Mouse (Mus musculus) limb, embryonic 14.5 days (tissue): ENCODE results near the gene Notum. TPM values are rescaled to one million over a fixed set of nuclear protein-coding genes. Genes with fewer than 3 reads are reported as not detected.

Source experiments
- ATAC-seq: fragments of 200-750 bp; cut with Nextera tagmentation; 2 replicates; pipeline ENCODE4 v1.8.0; 2017; ENCODE audit warnings: low read depth, moderate number of reproducible peaks, moderate TSS enrichment; ENCODE audit not compliant: low FRiP score
- DNase-seq: peaks from one replicate; pipeline ENCODE4 v3.0.0-alpha.2; 2015; ENCODE audit warnings: low spot score
- H3K27ac ChIP-seq: fragments of 300-500 bp; sonication (generic); replicated peaks from 2 replicates; pipeline ENCODE4 v1.5.1; 2014; ENCODE audit warnings: low read depth, mild to moderate bottlenecking, low read length, moderate library complexity, mixed read lengths
- H3K27me3 ChIP-seq: fragments of 300-500 bp; sonication (generic); 2 replicates; pipeline ENCODE4 v1.6.1; 2014; ENCODE audit warnings: low read length, mixed read lengths; ENCODE audit not compliant: control insufficient read depth, insufficient read depth
- H3K36me3 ChIP-seq: fragments of 300-500 bp; sonication (generic); 2 replicates; pipeline ENCODE4 v1.6.1; 2014; ENCODE audit warnings: mild to moderate bottlenecking, low read length, moderate library complexity, mixed read lengths; ENCODE audit not compliant: control insufficient read depth, insufficient read depth
- H3K4me1 ChIP-seq: fragments of 300-500 bp; sonication (generic); 2 replicates; pipeline ENCODE4 v1.6.1; 2014; ENCODE audit warnings: antibody characterized with exemption, low read length, mixed read lengths; ENCODE audit not compliant: control insufficient read depth, insufficient read depth
- H3K4me2 ChIP-seq: fragments of 300-500 bp; sonication (generic); replicated peaks from 2 replicates; pipeline ENCODE4 v1.6.1; 2014; ENCODE audit warnings: low read depth, mild to moderate bottlenecking, low read length, moderate library complexity; ENCODE audit not compliant: severe bottlenecking
- H3K4me3 ChIP-seq: fragments of 300-500 bp; sonication (generic); replicated peaks from 2 replicates; pipeline ENCODE4 v1.5.1; 2014; ENCODE audit warnings: low read length
- H3K9ac ChIP-seq: fragments of 300-500 bp; sonication (generic); 2 replicates; pipeline ENCODE4 v1.6.1; 2014; ENCODE audit warnings: mild to moderate bottlenecking, low read depth, low read length, moderate library complexity; ENCODE audit not compliant: severe bottlenecking
- H3K9me3 ChIP-seq: fragments of 300-500 bp; sonication (generic); 2 replicates; pipeline ENCODE4 v1.6.1; 2016; ENCODE audit warnings: low read length; ENCODE audit not compliant: control insufficient read depth
- POLR2A ChIP-seq: fragments of 200-500 bp; IDR thresholded peaks from 2 replicates; pipeline ENCODE4 v1.8.0; 2012; ENCODE audit warnings: inconsistent platforms, mild to moderate bottlenecking, moderate library complexity, borderline replicate concordance; ENCODE audit not compliant: insufficient read depth, insufficient read length; ENCODE audit errors: extremely low read depth
- WGBS: fragments of 180-500 bp; shearing (Covaris S2); extraction: QIAGEN DNeasy Blood & Tissue Kit; methylation state at CpG from one replicate; pipeline ENCODE4 v1.1.7; 2014; 5-methylcytosine and 5-hydroxymethylcytosine counted together
- polyA plus RNA-seq, 2 experiments: library from polyadenylated mRNA; depleted of rRNA in 1 of 2; stranded (reverse) in 1 of 2; unstranded in 1 of 2; fragments of >200 nt; fragmentation: Nextera tagmentation in 1 of 2; extraction: Ambion mirVana in 1 of 2; gene quantifications; 2 replicates each; pipeline versions ENCODE4 v1.2.1 to v1.2.3; 2012 to 2014

Notum gene
- polyA plus RNA-seq (2012; rRNA removed) = 12.8 and 17.7 TPM in 2 replicates
- 4.6 and 4.7 TPM in 2 replicates for polyA plus RNA-seq (2014; fragmentation: Nextera tagmentation; extraction: Ambion mirVana)

DNA sequence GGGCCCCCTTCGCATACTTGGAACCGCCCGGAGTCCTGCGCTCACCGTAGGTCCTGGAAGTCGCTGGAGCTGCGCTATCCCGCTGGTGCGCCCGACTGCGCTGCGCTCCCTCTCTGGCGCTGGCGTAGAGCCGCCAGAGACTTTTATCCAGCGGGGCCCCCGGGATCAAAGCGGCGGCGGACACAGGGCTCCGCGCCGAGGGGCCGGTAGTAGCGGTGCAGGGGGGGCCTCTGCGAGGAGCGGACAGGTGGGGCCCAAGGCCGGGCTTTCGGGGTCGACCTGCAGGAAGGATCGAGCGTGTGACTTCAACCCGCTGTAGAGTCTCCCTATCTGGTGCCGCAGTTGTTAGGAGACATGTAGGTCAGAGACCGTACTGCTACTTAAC lies at the start of gene Notum:
TSS of gene Notum (minus strand) at position 100 of the 385 bp plus-strand sequence.
- under 1% methylated on average over 33 of the region's 35 CpGs for WGBS
- ATAC-seq = no peak

DNA sequence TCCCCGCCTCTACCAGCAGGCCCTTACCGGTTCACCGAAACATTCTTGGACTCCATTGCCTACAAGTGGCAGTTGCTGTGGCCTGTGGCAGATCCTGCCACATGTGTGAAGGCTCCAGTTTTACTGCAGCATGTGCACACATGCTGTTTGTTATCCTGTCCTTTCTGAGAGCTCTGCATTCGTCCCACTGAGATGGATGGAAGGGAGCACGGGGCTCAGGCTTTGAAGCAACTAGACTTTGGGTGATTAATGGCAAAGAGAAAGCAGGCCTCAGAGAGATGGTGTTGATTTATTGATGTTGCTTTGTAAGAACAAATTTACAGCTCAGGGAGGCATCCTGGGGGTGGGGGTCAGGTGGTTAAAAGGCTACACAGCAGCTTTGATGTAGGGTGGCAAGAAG lies 49.7 kb upstream of the Notum start:
- Histone ChIP-seq H3K27ac (0 out of 2 replicates have a peak overlapping the region, but pooled peaks have one; percentile 13), H3K4me2 (no peak overlapping the region), H3K27me3 (no peaks in the 10 kb centered on the region), H3K4me3 (no peak overlapping the region), H3K36me3 (peaks cover 33% of the 10 kb centered on the region), H3K9ac (no peak overlapping the region), H3K9me3 (no peaks in the 10 kb centered on the region), H3K4me1 (peaks cover 21% of the 10 kb centered on the region)
- no peak for ATAC-seq
- no peak for TF ChIP-seq POLR2A
- 19% methylated on average over 5 of the region's 5 CpGs for WGBS
- DNase-seq = no peak

More for the DNA sequence above, at the start of gene Notum:
- no peaks in the 10 kb centered on the region for H3K9me3 ChIP-seq
- peaks cover 49% of the 10 kb centered on the region for H3K27me3 ChIP-seq
- H3K9ac ChIP-seq = peak within 1 kb of the TSS; percentile 46
- DNase-seq = no peak
- peak within 1 kb of the TSS; percentile 85 for H3K4me2 ChIP-seq
- H3K4me3 ChIP-seq = peak within 1 kb of the TSS; percentile 49
- H3K4me1 ChIP-seq = peaks cover 6% of the 10 kb centered on the region
- H3K27ac ChIP-seq = no peak within 1 kb of the TSS
- no peaks in the 10 kb centered on the region for H3K36me3 ChIP-seq
- no peak for TF ChIP-seq POLR2A

GRCm38 (mm10) chr11:120709551-120709950 lies 48.6 kb upstream of the Notum start:
- peaks cover 29% of the 10 kb centered on the region for H3K4me1 ChIP-seq
- 62% methylated on average over 2 of the region's 2 CpGs for WGBS

GRCm38 (mm10) chr11:120707969-120708368 lies 47.0 kb upstream of the Notum start:
- peaks cover 36% of the 10 kb centered on the region for H3K4me1 ChIP-seq
- no peak overlapping the region for H3K4me3 ChIP-seq
- peak overlapping the region; percentile 10; the same call in 1 of the 2 replicates for H3K4me2 ChIP-seq
- ATAC-seq (no peak), DNase-seq (no peak)
- WGBS = 28% methylated on average over 5 of the region's 5 CpGs
- peaks cover 40% of the 10 kb centered on the region for H3K36me3 ChIP-seq
- TF ChIP-seq POLR2A = no peak
- H3K27ac ChIP-seq = peak overlapping the region; percentile 50
- H3K27me3 ChIP-seq = no peaks in the 10 kb centered on the region
- no peaks in the 10 kb centered on the region for H3K9me3 ChIP-seq
- H3K9ac ChIP-seq = no peak overlapping the region

More at GRCm38 (mm10) chr11:120709551-120709950, 48.6 kb upstream of the Notum start:
- Histone ChIP-seq H3K27ac (no peak overlapping the region), H3K9me3 (no peaks in the 10 kb centered on the region), H3K36me3 (peaks cover 29% of the 10 kb centered on the region), H3K4me2 (no peak overlapping the region), H3K9ac (no peak overlapping the region), H3K4me3 (no peak overlapping the region), H3K27me3 (no peaks in the 10 kb centered on the region)
- ATAC-seq = no peak
- DNase-seq = no peak
- no peak for TF ChIP-seq POLR2A

DNA sequence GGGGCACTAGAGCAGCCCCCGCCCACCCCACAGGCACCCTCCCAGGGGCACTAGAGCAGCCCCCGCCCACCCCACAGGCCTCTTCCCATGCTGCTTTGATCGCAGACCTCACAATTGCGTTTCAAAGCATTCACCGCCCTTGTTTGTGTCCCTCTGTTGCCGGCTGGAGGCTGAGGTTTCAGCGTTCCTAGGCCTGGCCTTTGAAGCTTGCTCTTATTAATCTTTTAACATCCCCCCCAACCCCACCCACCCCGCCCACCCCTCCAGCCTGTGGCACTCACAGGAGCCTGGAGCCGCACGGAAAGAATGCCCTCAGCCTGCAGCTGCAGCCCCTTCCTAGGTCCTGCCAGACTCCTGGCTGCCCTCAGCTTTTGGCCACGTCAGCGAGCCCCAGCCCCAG lies 46.2 kb upstream of the Notum start:
- Histone ChIP-seq H3K9me3 (no peaks in the 10 kb centered on the region), H3K27ac (peak overlapping the region; percentile 71), H3K36me3 (peaks cover 44% of the 10 kb centered on the region), H3K27me3 (no peaks in the 10 kb centered on the region), H3K4me3 (no peak overlapping the region), H3K4me2 (0 out of 2 replicates have a peak overlapping the region, but pooled peaks have one; percentile 5), H3K4me1 (peaks cover 31% of the 10 kb centered on the region), H3K9ac (peak overlapping the region; percentile 34)
- DNase-seq = no peak
- no peak for TF ChIP-seq POLR2A
- ATAC-seq = no peak; the same call in 1 of the 2 replicates
- WGBS = 7% methylated on average over 8 of the region's 12 CpGs

GRCm38 (mm10) chr11:120706120-120706519 lies 45.1 kb upstream of the Notum start:
- no peak for ATAC-seq
- no peaks in the 10 kb centered on the region for H3K9me3 ChIP-seq
- WGBS = 61% methylated on average over 5 of the region's 5 CpGs

More at GRCm38 (mm10) chr11:120706120-120706519, 45.1 kb upstream of the Notum start:
- no peak overlapping the region for H3K9ac ChIP-seq
- no peaks in the 10 kb centered on the region for H3K27me3 ChIP-seq
- H3K36me3 ChIP-seq = peaks cover 47% of the 10 kb centered on the region
- H3K27ac ChIP-seq = no peak overlapping the region
- DNase-seq = no peak
- no peak overlapping the region for H3K4me3 ChIP-seq
- no peak overlapping the region for H3K4me2 ChIP-seq
- H3K4me1 ChIP-seq = peaks cover 31% of the 10 kb centered on the region
- TF ChIP-seq POLR2A = no peak
